Mouse (Mus musculus) cerebellum, adult 9-10 months (tissue): ENCODE measurements around the gene Fbn1.

ENCODE experiments used
- DNase-seq: peaks from one replicate; pipeline ENCODE4 v3.0.0; 2022

The Fbn1 gene

GRCm38 (mm10) chr2:125507893-125508292 lies at the start of gene Fbn1:
TSS of gene Fbn1 (minus strand) at chr2:125507993.
- DNase-seq, result no peak

- no peak for DNase-seq
Measured at GRCm38 (mm10) chr2:125555830-125556229, 48.0 kb upstream of the Fbn1 start.

GRCm38 (mm10) chr2:125548806-125549578 lies 41.2 kb upstream of the Fbn1 start:
- DNase-seq, result no peak

- DNase-seq, result no peak
Measured at GRCm38 (mm10) chr2:125544986-125545385, 37.2 kb upstream of the Fbn1 start.

GRCm38 (mm10) chr2:125543646-125544045 lies 35.9 kb upstream of the Fbn1 start:
- no peak for DNase-seq

GRCm38 (mm10) chr2:125541451-125541850 lies 33.7 kb upstream of the Fbn1 start:
- DNase-seq, result no peak

GRCm38 (mm10) chr2:125540579-125540978 lies 32.8 kb upstream of the Fbn1 start:
- DNase-seq, result no peak

GRCm38 (mm10) chr2:125539640-125540039 lies 31.8 kb upstream of the Fbn1 start:
- DNase-seq, result no peak

GRCm38 (mm10) chr2:125530665-125531064 lies 22.9 kb upstream of the Fbn1 start:
- no peak for DNase-seq

GRCm38 (mm10) chr2:125526566-125526965 lies 18.8 kb upstream of the Fbn1 start:
- no peak for DNase-seq

GRCm38 (mm10) chr2:125525484-125525883 lies 17.7 kb upstream of the Fbn1 start:
- DNase-seq, result no peak

GRCm38 (mm10) chr2:125516594-125516993 lies 8.8 kb upstream of the Fbn1 start:
- DNase-seq, result no peak

- DNase-seq, result no peak
Measured at GRCm38 (mm10) chr2:125515291-125516057, 7.7 kb upstream of the Fbn1 start.

GRCm38 (mm10) chr2:125514391-125514790 lies 6.6 kb upstream of the Fbn1 start:
- no peak for DNase-seq

GRCm38 (mm10) chr2:125512544-125512943 lies 4.8 kb upstream of the Fbn1 start:
- DNase-seq, result no peak

GRCm38 (mm10) chr2:125511898-125512297 lies 4.1 kb upstream of the Fbn1 start:
- no peak for DNase-seq

- DNase-seq, result no peak
Measured at GRCm38 (mm10) chr2:125510752-125511151, 3.0 kb upstream of the Fbn1 start.

GRCm38 (mm10) chr2:125508381-125508780 lies 588 bp upstream of the Fbn1 start:
- no peak for DNase-seq

GRCm38 (mm10) chr2:125506316-125507054 lies 1.3 kb downstream of the Fbn1 start:
- no peak for DNase-seq

GRCm38 (mm10) chr2:125505746-125506315 lies 2.0 kb downstream of the Fbn1 start:
- DNase-seq, result no peak

- DNase-seq, result no peak
Measured at GRCm38 (mm10) chr2:125505006-125505745, 2.6 kb downstream of the Fbn1 start, which contains the start of gene Gm9913. TSS of gene Gm9913 (plus strand) at chr2:125505089.

- DNase-seq, result no peak
Measured at GRCm38 (mm10) chr2:125501526-125501925, 6.3 kb downstream of the Fbn1 start.
